Mouse (Mus musculus) liver, postnatal 0 days (tissue): ENCODE data around the gene Syt8.

Experiments
- CTCF ChIP-seq: sonication (generic); IDR thresholded peaks from 2 replicates; pipeline ENCODE4 v1.5.1; 2016; ENCODE audit warnings: antibody characterized with exemption, low read depth
- EP300 ChIP-seq: IDR thresholded peaks from 2 replicates; pipeline ENCODE4 v1.6.1; 2016; ENCODE audit warnings: antibody characterized with exemption, low read depth, mild to moderate bottlenecking

- TF ChIP-seq CTCF (no peak), EP300 (no peak)
Observed at GRCm38 (mm10) chr7:142418027-142418426, 16.6 kb upstream of the Syt8 start.
